ENCODE assay signal across 13 mouse cellular contexts in the genomic region with DNA sequence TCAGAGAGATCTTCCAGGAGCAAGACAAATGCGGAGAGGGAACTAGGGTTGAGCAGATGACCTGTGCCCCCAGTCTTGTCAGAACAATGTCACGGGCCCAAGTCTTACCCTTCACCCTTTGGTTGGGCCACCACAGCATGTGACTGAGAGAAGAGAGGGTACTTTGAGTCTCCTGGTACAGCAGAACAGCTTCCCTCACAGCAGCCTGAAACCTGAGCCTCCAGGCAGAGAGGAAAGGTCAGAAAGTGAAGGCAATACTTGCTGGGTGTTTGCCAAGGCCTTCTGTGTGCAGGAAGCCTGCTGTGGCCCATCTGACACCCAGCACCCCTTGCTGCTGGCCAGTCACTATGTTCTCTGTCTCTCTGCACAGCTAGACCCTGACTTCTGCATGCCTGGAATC. TPM values are rescaled to one million over a fixed set of nuclear protein-coding genes. Genes with fewer than 3 reads are reported as not detected.
DNase-seq lines count a peak whose midpoint lies in the region; ATAC-seq and TF ChIP-seq lines count a peak whose summit lies in the region.
"Had no signal": no experiment of that assay in that cellular context is flagged by ENCODE, and none has a peak within 500 bp of the region (broad histone marks: within the 10 kb centered on the region; RNA-seq: fewer than 3 reads in every experiment).

No protein-coding gene starts in this region.

- H3K27me3 ChIP-seq in lung, postnatal 0 days (replicated peaks; ENCODE audit: insufficient read depth, low read length) = no peaks in the 10 kb centered on the region
- no peaks in the 10 kb centered on the region; the same call in 1 of the 2 replicates for H3K27me3 ChIP-seq in embryonic facial prominence, embryonic 13.5 days
- no peaks in the 10 kb centered on the region for H3K27me3 ChIP-seq in kidney, embryonic 16.5 days (ENCODE audit: insufficient read depth, low read length)

- TF ChIP-seq CTCF in lung, postnatal 0 days (IDR thresholded peaks at IDR 0.05) = no peak
- TF ChIP-seq CTCF in left cerebral cortex, adult 2 months (IDR thresholded peaks at IDR 0.05) = no peak

- intact Hi-C loops in left cerebral cortex, adult 2 months (cut with DNase I) = no loop called here

- H3K4me3 ChIP-seq in lung, postnatal 0 days (ENCODE audit: low read depth, low read length) = no peak overlapping the region
- no peak overlapping the region for H3K4me3 ChIP-seq in embryonic facial prominence, embryonic 13.5 days
- no peak overlapping the region for H3K4me3 ChIP-seq in kidney, embryonic 16.5 days (ENCODE audit: low read length)
- H3K4me3 ChIP-seq in left cerebral cortex, adult 2 months = no peak overlapping the region

- no peaks in the 10 kb centered on the region for H3K9me3 ChIP-seq in lung, postnatal 0 days (ENCODE audit: low read length)
- no peaks in the 10 kb centered on the region for H3K9me3 ChIP-seq in embryonic facial prominence, embryonic 13.5 days
- H3K9me3 ChIP-seq in kidney, embryonic 16.5 days (ENCODE audit: low read length) = no peaks in the 10 kb centered on the region

- H3K27ac ChIP-seq in lung, postnatal 0 days (ENCODE audit: low read length) = no peak overlapping the region
- no peak overlapping the region for H3K27ac ChIP-seq in embryonic facial prominence, embryonic 13.5 days
- no peak overlapping the region for H3K27ac ChIP-seq in kidney, embryonic 16.5 days (ENCODE audit: low read length)
- H3K27ac ChIP-seq in left cerebral cortex, adult 2 months = no peak overlapping the region
- H3K27ac ChIP-seq: hindbrain, embryonic 14.5 days had no signal

- WGBS in lung, postnatal 0 days = 38% methylated on average over 2 of the region's 2 CpGs
- WGBS in embryonic facial prominence, embryonic 13.5 days = 59% methylated on average over 2 of the region's 2 CpGs
- 39% methylated on average over 2 of the region's 2 CpGs for WGBS in kidney, embryonic 16.5 days

- H3K4me2 ChIP-seq in lung, postnatal 0 days (replicated peaks; ENCODE audit: low read depth, low read length) = no peak overlapping the region
- H3K4me2 ChIP-seq in embryonic facial prominence, embryonic 13.5 days = no peak overlapping the region
- no peak overlapping the region for H3K4me2 ChIP-seq in kidney, embryonic 16.5 days (replicated peaks; ENCODE audit: low read depth, low read length)
- H3K4me2 ChIP-seq: hindbrain, embryonic 14.5 days had no signal

- no peak for ATAC-seq in lung, postnatal 0 days
- peak; percentile 52; the same call in 1 of the 2 replicates for ATAC-seq in embryonic facial prominence, embryonic 13.5 days (ENCODE audit: insufficient number of reproducible peaks, insufficient read depth, low FRiP score, low TSS enrichment, low read depth)
- ATAC-seq in kidney, embryonic 16.5 days (ENCODE audit: low FRiP score, low TSS enrichment) = peak; percentile 67

- no peaks in the 10 kb centered on the region for H3K4me1 ChIP-seq in lung, postnatal 0 days (ENCODE audit: insufficient read depth, low read depth, low read length)
- H3K4me1 ChIP-seq in embryonic facial prominence, embryonic 13.5 days = peaks cover 19% of the 10 kb centered on the region
- H3K4me1 ChIP-seq in kidney, embryonic 16.5 days (ENCODE audit: insufficient read depth, low read length) = peaks cover 9% of the 10 kb centered on the region

- no peak for TF ChIP-seq EP300 in lung, postnatal 0 days (IDR thresholded peaks at IDR 0.05)

- no peak overlapping the region for H3K9ac ChIP-seq in lung, postnatal 0 days (replicated peaks; ENCODE audit: low read depth)
- no peak overlapping the region for H3K9ac ChIP-seq in embryonic facial prominence, embryonic 13.5 days
- no peak overlapping the region for H3K9ac ChIP-seq in kidney, embryonic 16.5 days (replicated peaks; ENCODE audit: low read length)
- H3K9ac ChIP-seq: hindbrain, embryonic 14.5 days had no signal

- no peaks in the 10 kb centered on the region for H3K36me3 ChIP-seq in lung, postnatal 0 days (ENCODE audit: insufficient read depth, low read length)
- no peaks in the 10 kb centered on the region for H3K36me3 ChIP-seq in embryonic facial prominence, embryonic 13.5 days
- no peaks in the 10 kb centered on the region for H3K36me3 ChIP-seq in kidney, embryonic 16.5 days (ENCODE audit: insufficient read depth, low read length)

- peak; percentile 10 for DNase-seq in lung, postnatal 25 days (ENCODE audit: low spot score)
- no peak for DNase-seq in lung, postnatal 0 days (ENCODE audit: low spot score)
- DNase-seq in testis, postnatal 14 days (ENCODE audit: low spot score) = peak; percentile 46
- no peak for DNase-seq in layer of hippocampus, adult 8-10 months (ENCODE audit: low spot score in 2 of 2)
- DNase-seq in MN1 (ENCODE audit: low spot score) = no peak
- DNase-seq in left cerebral cortex, adult 2 months (ENCODE audit: extremely low spot score in 1 of 2, low spot score in 2 of 2) = no peak
- DNase-seq: cerebellum, adult 18-20 months had no signal

RNA-seq across cellular contexts. Expression of a gene that starts 30.4 kb away (rescaled TPM):
- polyA plus RNA-seq in lung, postnatal 0 days (2015; fragmentation: Nextera tagmentation; extraction: Ambion mirVana) = 0.58 and 0.69 TPM in 2 replicates
- not detected in 2 replicates for polyA plus RNA-seq in embryonic facial prominence, embryonic 13.5 days (2015; fragmentation: Nextera tagmentation; extraction: Ambion mirVana)
- polyA plus RNA-seq in kidney, embryonic 16.5 days (2015; fragmentation: Nextera tagmentation; extraction: Ambion mirVana) = 0.19 TPM in 1 of 2 replicates, not detected in the other
- not detected for total RNA-seq in layer of hippocampus, adult 8-10 months (2022)
- total RNA-seq in left cerebral cortex, adult 2 months (2021) = not detected
- total RNA-seq: left cerebral cortex, postnatal 14 days had no signal
- polyA plus RNA-seq: forebrain, embryonic 11.5 days; hindbrain, embryonic 14.5 days; neural tube, embryonic 14.5 days had no signal

RNA-seq across cellular contexts. Expression of a gene that starts 39.4 kb away (rescaled TPM):
- polyA plus RNA-seq in lung, postnatal 0 days (2015; fragmentation: Nextera tagmentation; extraction: Ambion mirVana) = 1.2 TPM in 2 replicates
- 2.3 and 2.9 TPM in 2 replicates for polyA plus RNA-seq in embryonic facial prominence, embryonic 13.5 days (2015; fragmentation: Nextera tagmentation; extraction: Ambion mirVana)
- polyA plus RNA-seq in kidney, embryonic 16.5 days (2015; fragmentation: Nextera tagmentation; extraction: Ambion mirVana) = 21.0 and 24.6 TPM in 2 replicates
- total RNA-seq in layer of hippocampus, adult 8-10 months (2022) = 10 to 100 TPM; 49.8 to 67.2 (median 58.5) TPM
- 10 to 100 TPM; 54.3 to 58.6 TPM for total RNA-seq in left cerebral cortex, adult 2 months (2021)

RNA-seq across cellular contexts. Expression of a gene that starts 43.7 kb away (rescaled TPM):
- polyA plus RNA-seq in lung, postnatal 0 days (2015; fragmentation: Nextera tagmentation; extraction: Ambion mirVana) = 0.20 and 0.25 TPM in 2 replicates
- polyA plus RNA-seq in embryonic facial prominence, embryonic 13.5 days (2015; fragmentation: Nextera tagmentation; extraction: Ambion mirVana) = 0.14 and 0.17 TPM in 2 replicates
- polyA plus RNA-seq in kidney, embryonic 16.5 days (2015; fragmentation: Nextera tagmentation; extraction: Ambion mirVana) = 0.06 and 0.12 TPM in 2 replicates
- under 1 TPM in 1 of 4 experiments, not detected in 3; 0.18 TPM for total RNA-seq in layer of hippocampus, adult 8-10 months (2022)
- total RNA-seq in left cerebral cortex, adult 2 months (2021) = not detected
- total RNA-seq: left cerebral cortex, postnatal 14 days had no signal

RNA-seq across cellular contexts. Expression of a gene that starts 55.6 kb away (rescaled TPM):
- polyA plus RNA-seq in lung, postnatal 0 days (2015; fragmentation: Nextera tagmentation; extraction: Ambion mirVana) = 74.0 and 82.5 TPM in 2 replicates
- polyA plus RNA-seq in embryonic facial prominence, embryonic 13.5 days (2015; fragmentation: Nextera tagmentation; extraction: Ambion mirVana) = 169 and 173 TPM in 2 replicates
- polyA plus RNA-seq in kidney, embryonic 16.5 days (2015; fragmentation: Nextera tagmentation; extraction: Ambion mirVana) = 120 and 136 TPM in 2 replicates
- total RNA-seq in layer of hippocampus, adult 8-10 months (2022) = 100 to 1,000 TPM; 190 to 255 (median 232) TPM
- total RNA-seq in left cerebral cortex, adult 2 months (2021) = 100 to 1,000 TPM; 200 to 232 TPM

RNA-seq across cellular contexts. Expression of a gene that starts 56.4 kb away (rescaled TPM):
- polyA plus RNA-seq in lung, postnatal 0 days (2015; fragmentation: Nextera tagmentation; extraction: Ambion mirVana) = 63.0 and 67.5 TPM in 2 replicates
- polyA plus RNA-seq in embryonic facial prominence, embryonic 13.5 days (2015; fragmentation: Nextera tagmentation; extraction: Ambion mirVana) = 89.2 and 103 TPM in 2 replicates
- polyA plus RNA-seq in kidney, embryonic 16.5 days (2015; fragmentation: Nextera tagmentation; extraction: Ambion mirVana) = 90.4 and 91.1 TPM in 2 replicates
- total RNA-seq in layer of hippocampus, adult 8-10 months (2022) = 10 to 100 TPM; 17.9 to 27.8 (median 23.7) TPM
- 10 to 100 TPM; 20.2 to 22.7 TPM for total RNA-seq in left cerebral cortex, adult 2 months (2021)

Comparison
In these comparisons a context has a peak if more than half of its experiments do, and no peak if none do; other contexts are left out.
1. DNase-seq: peak in lung, postnatal 25 days (single experiment) and testis, postnatal 14 days (single experiment); none in lung, postnatal 0 days (single experiment), layer of hippocampus, adult 8-10 months (0 of 2), MN1 (single experiment) and left cerebral cortex, adult 2 months (0 of 2).